Mouse (Mus musculus): Measurements from ENCODE around the gene Macrod2.
"Not testable (repeated sequence)": the region's sequence is repeated elsewhere in the genome, so short reads cannot be mapped to it uniquely, and the experiment has no call there.

The Macrod2 gene

DNA sequence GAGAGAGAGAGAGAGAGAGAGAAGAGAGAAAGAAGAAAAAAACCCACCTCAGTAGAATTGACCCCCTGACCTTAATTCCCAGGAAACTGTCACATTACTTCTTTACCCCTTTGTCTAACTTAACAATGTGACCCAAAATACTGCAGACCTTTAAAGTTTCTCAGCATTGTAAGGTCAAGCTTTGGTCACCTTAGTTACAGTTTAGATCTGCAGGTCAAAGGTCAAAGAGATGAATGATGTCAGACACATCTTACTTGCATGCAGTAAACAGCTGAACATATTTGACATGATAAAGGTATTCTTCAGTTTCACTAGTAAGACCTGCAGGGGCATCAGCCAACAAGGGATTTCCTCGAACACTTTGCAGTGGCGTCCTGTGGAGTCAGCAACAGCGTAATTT is 309.0 kb downstream of the Macrod2 start:
- no peak for DNase-seq

DNA sequence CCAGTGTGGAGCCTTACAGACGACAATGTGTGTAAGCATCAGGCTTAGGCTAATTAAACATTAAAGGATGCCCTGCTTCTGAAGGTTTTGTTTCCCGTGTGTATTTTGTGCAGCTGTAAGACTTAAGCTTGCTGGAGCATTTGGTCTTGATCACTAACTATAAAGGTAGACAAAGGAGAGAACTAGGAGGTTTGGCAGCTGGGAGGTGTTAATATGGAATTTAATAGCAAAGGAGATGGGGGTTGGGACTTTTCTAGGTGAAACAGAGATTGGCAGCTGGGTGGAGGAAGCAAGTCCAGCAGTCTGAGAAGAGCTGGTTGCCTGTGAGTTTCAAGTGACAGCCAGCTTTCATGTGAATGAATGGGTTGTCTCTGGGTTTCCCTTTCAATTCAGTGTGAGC is 310.2 kb downstream of the Macrod2 start:
- no peak for DNase-seq

DNA sequence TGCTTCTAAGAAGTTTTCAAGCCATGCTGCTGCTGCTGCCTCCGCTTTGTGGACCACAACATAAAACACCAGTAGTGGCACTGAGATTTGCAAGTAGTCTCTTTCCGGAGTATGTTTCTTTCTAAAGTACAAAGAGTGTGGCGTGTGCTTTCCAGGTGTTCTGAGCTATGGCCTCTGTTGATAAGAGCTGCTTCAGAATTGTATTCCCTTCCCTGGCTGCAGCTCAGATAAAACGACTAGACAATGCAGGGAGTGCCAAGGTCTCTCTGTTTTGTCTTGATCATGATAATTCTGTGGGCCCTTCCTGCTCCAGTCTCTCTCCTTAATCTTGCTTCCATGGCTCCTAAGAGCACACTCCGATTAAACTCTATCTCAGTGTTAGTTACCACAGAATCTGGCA is 312.4 kb downstream of the Macrod2 start:
- no peak for DNase-seq

DNA sequence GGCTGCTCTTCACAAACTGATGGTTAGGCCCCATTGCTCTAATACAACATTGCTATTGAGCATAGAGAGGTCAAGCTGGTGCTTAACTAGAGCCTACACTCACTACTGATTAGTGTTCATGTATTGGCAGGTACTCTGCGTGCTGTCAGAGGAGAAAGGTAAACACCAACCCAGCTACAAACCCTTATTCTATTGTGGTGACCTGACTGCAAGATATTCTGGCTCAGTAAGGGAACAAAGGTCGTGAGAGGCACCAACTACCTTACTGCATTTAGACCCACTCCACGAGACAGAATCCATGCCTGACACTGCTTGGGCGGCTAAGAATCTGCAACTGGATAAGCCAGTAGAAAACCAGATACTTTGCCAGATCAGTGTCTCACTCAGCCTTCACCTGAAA is 320.7 kb downstream of the Macrod2 start:
- no peak for DNase-seq

DNA sequence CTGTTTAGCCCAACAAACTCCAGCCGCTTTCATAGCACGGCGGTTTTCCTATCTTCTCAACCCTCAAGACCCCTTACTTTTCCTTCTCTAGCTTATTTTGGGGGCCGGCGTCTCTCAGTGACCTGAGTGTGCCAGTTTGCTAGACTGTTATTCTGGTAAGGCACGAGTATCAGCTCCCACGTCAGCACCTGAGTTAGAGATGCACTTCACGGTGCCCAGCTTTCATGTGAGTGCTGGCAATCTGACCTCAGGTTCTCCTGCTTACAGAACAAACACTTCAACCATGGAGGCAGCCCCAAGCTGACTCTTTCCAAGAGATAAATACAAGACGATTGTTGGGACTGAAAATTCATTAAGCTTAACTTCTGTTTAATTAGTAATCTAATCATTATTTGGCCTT is 322.3 kb downstream of the Macrod2 start:
- no peak for DNase-seq

DNA sequence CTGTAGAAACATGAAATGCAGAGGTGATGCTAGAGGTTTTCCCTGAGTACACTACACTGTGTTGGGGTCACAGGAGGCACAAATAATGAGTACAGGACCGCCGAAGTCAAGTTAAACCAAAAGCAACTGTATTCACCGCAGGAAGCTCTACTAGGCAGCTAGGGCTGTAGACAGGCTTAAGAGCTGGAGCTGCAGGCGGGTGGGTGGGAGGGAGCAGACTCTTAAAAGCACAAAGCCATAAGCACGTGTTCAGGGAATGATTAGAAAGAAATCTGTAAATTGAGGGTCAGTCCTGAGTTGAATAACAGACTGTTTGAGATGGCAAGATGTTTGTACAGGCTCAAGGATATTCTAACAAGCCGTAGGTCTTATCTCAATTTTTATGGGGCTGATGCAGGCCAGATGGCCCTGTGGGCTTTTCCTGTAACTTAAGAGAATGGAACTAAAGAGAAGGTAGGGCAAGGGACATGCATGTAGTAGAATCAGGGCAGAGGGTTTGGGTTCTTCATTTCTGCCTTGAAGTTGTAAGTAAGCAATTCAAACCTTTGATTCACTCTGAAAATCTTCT is 337.6 kb downstream of the Macrod2 start:
- no peak for DNase-seq

DNA sequence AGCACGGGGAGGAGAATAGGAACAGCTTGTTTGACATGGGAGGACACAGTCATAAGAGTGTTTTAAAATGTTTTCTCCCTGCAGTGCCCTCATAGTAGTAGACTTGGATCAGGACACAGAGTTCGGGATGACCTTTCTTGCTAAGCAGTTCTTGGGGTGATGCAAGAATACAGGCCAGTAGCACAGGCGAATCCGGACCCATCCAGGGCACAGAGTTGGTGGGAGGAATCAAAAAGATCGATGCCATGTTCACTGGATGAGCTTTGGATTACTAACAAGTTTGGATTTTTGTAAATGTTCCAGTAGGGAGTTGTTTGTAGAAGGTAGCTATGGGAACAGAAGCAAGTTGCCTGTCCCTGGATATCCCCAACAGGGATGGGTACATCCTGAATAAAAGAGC is 345.4 kb downstream of the Macrod2 start:
- DNase-seq, result no peak

DNA sequence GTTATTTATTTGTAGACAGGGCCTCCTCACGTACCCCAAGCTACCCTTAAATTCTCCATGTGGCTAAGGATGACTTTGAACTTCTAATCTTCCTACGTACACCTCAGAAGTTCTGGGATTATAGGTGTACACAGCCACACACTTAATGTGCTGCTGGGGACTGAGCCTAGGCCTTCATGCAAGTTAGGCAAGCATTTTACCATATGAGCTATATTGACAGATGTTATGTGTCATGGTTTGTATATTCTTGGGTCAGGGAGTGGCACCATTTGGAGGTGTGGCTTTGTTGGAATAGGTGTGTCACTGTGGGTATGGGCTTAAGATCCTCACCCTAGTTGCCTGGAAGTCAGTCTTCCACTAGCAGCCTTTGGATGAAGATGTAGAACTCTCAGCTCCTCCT is 347.8 kb downstream of the Macrod2 start:
- not testable (repeated sequence) for DNase-seq

DNA sequence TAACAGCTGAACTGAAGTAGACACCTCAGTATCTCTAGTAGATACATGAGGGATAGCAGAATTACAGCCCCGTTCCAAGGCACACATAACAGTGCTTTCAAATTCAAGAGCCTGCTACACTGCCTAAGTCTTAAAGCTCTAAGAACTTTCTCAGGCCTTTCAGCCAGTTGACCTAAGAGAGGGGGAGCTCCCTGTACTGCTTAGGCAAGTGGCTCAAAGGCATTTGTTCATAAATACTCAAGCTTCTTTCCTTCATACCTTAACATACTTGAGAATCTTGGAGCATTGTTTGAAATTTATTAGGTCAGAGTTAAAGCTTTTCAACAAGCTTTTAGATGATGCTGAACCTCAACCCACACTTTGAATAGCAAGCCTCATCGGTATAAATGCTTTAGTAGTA is 363.8 kb downstream of the Macrod2 start:
- DNase-seq, result no peak

DNA sequence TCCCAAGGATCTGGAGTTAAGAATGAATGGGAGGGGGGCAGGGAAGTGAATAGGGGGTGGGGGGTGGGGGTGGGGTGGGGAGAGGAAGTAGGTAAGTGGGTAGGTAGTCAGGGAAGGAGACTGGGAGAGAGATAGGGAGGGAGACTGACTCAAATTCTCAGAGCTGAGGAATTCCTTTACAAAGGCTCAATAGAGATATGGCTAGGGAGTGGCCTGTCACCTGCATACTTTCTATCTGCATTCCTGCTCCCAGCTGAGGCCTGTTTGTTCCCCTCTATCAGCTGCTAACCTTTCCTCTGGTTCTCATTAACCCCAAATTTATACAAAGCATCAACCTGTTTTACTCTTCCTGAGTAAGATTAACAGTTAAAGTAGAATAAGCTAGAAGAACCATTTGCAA is 364.6 kb downstream of the Macrod2 start:
- DNase-seq, result no peak

DNA sequence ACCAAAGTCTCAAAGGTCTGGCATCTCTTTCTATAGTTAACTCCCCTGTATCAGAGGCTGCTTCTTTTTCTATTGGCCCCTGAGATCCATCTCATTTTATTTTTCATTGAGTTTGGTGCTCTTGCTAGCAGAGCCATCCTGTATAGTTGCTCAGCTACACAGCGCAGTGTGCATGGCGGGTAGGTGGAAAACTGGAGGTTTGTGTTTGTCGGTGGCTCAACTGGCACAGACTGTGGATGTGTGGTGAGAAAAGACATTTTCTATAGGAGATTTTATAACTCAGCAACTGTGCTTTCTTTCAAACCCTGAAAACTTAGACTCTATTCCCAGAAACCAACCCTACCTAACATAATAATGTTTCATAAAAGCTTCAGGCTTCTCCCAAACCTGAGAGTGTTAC is 365.0 kb downstream of the Macrod2 start:
- DNase-seq, result no peak

DNA sequence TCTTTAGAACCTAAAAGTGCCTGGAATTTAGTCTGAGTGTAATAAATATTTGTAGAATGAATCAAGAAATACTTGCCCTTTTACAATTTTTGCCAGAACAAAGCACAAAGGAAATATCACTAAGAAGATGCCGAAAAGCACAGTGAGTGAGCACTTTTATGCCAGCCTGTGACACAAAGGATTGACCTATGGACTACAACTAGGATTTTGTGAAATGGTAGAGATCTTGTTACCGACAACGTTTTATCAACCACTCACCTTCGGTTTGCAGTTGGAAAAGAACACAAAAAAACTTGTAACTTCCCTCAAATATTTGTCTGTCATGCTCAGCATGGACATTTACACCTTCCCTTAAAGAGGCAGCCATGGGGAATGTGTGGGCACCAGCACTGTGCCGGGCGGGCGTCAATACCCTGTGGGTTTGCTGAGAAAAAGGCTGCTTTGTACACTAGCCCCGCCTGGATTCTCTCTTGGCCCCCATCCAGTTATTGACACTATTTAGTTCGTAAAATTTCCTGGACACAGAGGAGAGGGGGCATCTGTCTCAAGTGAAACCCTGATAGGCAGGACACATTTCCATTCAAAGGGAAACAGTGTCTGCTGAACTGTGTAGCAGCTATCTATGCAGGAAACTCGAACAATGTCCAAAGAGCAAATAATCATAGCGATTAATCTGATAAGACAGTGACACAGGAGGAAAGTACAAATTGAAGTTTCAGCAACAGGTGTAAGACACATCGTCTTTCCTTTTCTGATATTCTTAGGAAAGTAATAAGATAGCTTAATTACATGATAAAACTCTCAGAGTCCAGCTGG is 368.2 kb downstream of the Macrod2 start:
- DNase-seq, result no peak

DNA sequence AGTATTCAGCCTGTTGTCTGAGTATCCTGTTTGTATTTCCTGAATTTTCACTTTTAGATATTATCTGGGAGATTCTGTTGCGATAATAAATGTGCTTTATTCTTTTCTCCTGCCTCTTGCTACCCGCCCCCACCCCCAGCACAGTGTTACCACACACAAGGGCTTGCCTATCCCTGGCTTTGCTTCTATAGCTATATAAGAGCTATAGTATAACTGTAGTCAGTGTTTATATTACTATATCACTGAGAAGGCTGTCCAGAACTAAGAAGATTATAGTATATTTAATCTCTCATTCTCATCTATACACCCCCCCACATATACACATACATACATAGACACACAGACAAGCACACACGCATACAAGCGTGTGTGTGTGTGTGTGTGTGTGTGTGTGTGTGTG is 374.4 kb downstream of the Macrod2 start:
- DNase-seq, result no peak

DNA sequence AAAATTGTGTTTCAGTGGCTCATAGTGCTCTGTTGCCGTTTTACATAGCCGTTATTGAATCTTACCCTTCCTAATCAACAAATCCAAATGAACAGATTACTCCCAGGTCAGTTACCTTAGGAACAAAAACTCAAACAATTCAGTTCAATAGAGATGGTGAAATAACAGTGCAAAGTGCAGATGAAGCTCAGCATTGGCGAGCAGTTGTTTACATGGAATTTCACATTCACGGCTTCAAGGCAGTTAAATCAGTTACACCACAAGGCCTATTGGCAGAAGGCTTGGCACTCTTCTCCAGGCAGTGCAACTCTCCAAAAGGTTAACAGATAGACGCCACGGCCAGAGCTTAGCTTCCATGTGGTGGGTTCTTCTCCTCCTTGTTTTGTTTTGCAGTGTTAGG is 377.7 kb downstream of the Macrod2 start:
- no peak for DNase-seq

DNA sequence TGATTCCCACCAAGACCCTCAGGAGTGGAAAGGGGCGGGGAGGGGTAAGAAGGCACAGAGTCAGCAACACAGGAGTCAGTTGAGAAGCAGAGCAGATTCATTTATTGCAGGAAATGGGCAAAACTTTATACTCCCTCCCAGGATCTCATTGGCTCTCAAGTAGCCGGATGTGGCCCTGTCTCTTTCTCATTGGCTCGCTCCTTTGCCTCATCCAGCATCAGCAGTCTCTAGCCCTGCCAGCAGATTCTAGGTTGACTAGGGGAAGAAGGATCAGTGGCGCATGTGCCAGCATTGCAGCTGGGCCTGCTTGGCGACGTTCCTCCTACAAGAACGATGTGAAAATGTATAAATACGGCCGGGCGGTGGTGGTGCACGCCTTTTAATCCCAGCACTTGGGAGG is 378.3 kb downstream of the Macrod2 start:
- DNase-seq, result no peak

DNA sequence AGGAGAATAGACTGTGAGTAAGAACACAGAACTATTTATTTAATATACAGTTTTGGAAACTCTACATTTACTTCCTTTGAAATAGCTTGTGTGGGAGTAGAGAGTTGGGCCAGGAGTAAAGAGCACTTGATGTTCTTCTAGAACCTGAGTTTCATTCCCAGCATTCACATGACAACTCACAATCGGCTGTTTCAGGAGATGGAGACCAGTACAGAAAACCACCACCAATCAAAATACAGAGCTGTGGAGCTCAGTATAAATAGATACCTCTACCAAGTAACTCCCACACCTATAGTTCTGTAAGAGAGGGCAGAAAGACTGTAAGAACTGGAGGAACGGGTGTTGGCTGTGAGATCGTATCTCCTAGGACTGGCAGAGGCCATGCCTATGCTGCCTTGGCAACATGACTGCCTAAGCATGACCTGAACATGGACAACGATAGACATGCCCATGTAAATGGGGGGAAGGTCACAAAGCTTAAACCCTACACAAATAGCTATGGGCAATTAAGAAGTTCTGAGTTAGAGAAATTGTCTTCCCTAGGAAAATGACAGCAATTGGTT is 379.8 kb downstream of the Macrod2 start:
- no peak for DNase-seq

DNA sequence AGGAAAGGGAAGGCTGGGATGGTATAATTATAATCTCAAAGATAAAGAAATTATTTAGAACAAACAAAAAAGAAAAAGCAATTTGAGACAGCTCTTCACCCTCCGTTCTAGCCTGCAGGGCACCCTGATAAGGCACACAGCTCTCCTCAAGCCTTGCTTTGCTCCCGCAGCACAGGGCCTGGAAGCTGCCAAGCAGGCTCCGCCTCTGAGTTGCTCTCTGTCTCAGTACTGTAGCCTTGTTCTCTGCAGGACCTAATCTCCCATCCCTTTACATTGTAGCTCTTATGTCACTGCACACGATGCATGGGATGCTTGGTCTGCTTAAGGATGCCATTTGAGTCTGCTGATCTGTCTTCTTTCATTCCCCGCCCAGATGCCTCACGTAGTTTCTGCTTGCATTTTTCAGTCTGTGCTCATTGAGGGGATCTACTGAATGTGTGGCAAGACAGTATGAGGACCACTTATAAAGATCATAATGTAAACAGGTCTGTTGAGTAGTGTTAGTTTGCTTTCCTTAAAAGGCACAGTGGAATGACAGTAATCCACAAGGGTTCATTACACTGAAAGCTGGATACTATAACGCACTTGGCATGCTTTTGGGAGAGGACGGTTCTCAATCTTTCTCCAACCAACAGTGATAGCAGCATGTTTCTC is 380.5 kb downstream of the Macrod2 start:
- no peak for DNase-seq

DNA sequence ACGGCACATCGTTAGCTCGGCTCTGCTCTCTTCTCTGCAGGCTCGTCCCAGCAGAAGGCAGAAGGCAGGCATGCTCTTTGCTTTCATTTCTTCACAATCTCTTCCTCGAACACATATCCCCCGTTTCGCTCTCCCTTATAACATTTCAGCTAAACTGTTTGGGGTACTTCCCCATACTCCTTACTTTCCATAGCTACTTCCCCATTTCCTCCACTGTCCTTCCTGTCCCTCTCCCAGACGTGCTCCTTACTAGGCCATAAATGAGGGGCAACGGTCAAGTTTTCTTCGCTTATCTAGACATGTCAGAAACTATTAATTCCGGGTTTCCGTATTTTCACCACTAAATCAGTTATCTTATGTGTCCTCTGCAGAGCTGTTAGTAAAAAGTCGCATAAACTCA is 383.1 kb downstream of the Macrod2 start:
- no peak for DNase-seq

DNA sequence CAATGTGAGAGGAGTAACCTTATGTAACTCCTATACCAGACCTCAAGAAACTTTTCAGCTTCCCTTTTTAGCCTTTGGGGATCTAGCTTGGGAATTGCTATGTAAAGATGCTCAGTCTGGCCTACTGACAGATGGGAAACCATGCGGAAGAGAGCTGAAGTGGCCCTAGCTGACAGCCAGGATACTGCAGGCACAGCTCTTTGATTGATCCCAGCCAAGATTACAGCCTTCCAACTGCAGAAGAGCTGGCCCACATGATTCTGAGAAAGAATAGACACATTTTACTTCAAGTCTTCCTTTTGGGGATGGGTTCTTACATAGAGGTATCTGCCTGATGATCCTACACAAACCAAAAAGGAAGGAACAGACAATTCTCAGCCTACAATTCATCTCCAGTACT is 387.9 kb downstream of the Macrod2 start:
- DNase-seq, result peak; percentile 72

DNA sequence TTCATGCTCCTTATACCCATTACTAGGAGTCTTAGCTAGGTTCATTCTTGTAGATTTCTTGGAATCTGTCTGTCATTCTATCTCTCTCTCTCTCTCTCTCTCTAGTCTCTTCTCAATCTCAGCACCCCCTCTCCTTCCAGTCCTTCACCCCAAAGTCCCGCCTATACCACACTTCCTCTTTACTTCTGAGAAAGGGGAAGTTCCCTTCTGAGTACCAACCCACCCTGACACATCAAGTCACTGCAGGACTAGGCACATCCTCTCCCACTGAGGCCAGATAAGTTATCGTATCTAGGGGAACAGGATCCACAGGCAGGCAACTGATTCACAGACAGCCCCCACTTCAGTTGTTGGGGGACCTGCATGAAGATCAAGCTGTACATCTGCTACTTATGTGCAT is 389.5 kb downstream of the Macrod2 start:
- DNase-seq, result no peak

DNA sequence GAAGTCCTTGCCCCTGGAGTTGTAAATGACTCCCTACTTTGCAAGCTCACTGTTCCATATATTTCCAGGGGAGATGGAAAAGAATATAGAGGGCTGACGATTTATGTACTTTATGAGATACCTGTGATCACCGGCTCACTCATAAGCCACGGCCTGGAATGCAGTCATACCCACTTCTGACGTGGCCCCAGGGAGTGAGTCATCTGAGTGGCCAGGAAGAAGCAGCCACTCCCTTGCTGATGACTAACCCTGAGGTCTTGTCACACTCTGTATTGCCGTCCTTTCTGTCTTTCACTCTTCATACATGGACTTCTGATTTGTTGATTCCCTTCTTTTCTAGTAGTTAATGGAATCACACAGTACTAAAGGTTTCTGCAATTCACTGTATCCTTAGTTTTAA is 395.3 kb downstream of the Macrod2 start:
- DNase-seq, result no peak

DNA sequence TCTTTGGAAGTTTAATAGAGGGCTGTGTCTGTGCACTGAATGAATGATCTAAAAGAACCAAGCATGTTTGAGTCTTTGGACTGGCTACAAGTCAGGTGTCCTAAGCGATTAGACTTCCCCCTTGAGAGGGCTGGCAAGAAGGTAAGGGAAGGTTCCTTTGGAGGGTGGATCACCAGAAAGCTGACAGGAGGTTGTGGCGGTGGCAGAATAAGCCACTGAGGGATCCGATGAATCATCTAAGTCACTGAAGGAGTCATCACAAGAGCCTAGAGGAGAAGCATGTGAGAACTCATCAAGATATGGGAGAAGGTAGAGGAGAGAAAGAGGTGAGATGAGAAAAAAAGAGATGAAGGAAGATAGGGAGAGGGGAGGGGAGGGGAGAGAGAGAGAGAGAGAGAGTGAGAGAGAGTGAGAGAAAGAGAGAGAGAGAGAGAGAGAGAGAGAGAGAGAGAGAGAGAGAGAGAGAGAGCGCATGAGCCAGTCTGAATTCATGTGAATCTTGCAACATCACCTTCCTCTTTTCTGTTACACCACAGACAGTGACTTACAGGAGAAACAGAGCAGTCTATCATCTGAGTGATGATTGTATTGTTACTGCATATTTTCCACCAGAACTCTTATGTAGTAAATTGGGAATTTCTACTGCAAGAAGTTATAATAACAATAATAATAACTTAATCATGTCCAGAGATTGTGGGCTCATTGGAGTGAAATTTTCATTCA is 398.9 kb downstream of the Macrod2 start:
- DNase-seq, result no peak

DNA sequence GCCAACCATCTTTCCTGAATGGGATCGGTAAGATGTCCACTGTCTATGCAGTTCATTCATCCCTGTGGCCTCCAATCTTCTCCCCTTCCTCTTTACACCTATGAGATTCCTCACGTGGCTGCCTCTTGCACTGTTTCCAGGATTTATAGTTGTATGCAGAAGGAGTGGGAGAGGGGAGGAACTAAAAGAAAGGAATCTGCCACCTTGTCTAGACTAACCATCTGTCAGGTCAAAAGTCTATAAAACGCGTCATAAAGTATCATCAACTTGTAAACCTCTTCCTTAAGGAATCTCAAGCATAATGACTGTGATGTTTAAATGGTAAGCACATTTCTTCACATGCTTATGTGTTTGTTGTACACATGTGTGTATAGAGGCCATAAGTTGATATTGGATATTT is 416.6 kb downstream of the Macrod2 start:
- DNase-seq, result no peak

Data from cerebellum, adult 9-10 months (tissue).